Mouse (Mus musculus): Measurements from ENCODE around the gene Ctsll3.

Gene Ctsll3

GRCm38 (mm10) chr13:60802749-60803148 is at the start of gene Ctsll3:
Gene Ctsll3, minus strand, starts transcription at chr13:60802849.
- no peak for DNase-seq (ENCODE audit: low spot score in 2 of 2)

GRCm38 (mm10) chr13:60848241-60849120 is 45.8 kb upstream of the Ctsll3 start:
- no peak for DNase-seq (ENCODE audit: low spot score in 2 of 2)

GRCm38 (mm10) chr13:60843153-60843552 is 40.5 kb upstream of the Ctsll3 start:
- no peak for DNase-seq (ENCODE audit: low spot score in 2 of 2)

GRCm38 (mm10) chr13:60842703-60843102 is 40.1 kb upstream of the Ctsll3 start:
- DNase-seq (ENCODE audit: low spot score in 2 of 2) = no peak

GRCm38 (mm10) chr13:60839353-60839902 is 36.8 kb upstream of the Ctsll3 start:
- DNase-seq (ENCODE audit: low spot score in 2 of 2) = no peak

GRCm38 (mm10) chr13:60826052-60826451 is 23.4 kb upstream of the Ctsll3 start:
- DNase-seq (ENCODE audit: low spot score in 2 of 2) = no peak

- no peak for DNase-seq (ENCODE audit: low spot score in 2 of 2)
Measured at GRCm38 (mm10) chr13:60820486-60821175, 18.0 kb upstream of the Ctsll3 start.

GRCm38 (mm10) chr13:60819469-60819868 is 16.8 kb upstream of the Ctsll3 start:
- DNase-seq (ENCODE audit: low spot score in 2 of 2) = peak; percentile 13 to 23

- no peak for DNase-seq (ENCODE audit: low spot score in 2 of 2)
Measured at GRCm38 (mm10) chr13:60813722-60814121, 11.1 kb upstream of the Ctsll3 start.

- DNase-seq (ENCODE audit: low spot score in 2 of 2) = no peak
Measured at GRCm38 (mm10) chr13:60812768-60813167, 10.1 kb upstream of the Ctsll3 start.

GRCm38 (mm10) chr13:60809690-60810089 is 7.0 kb upstream of the Ctsll3 start:
- DNase-seq (ENCODE audit: low spot score in 2 of 2) = no peak

- DNase-seq (ENCODE audit: low spot score in 2 of 2) = no peak
Measured at GRCm38 (mm10) chr13:60789466-60789865, 13.2 kb downstream of the Ctsll3 start.

- DNase-seq (ENCODE audit: low spot score in 2 of 2) = no peak
Measured at GRCm38 (mm10) chr13:60786264-60786663, 16.4 kb downstream of the Ctsll3 start, which contains the start of gene BC051665. Gene BC051665, minus strand, starts transcription at chr13:60786364.

GRCm38 (mm10) chr13:60783301-60783700 is 19.3 kb downstream of the Ctsll3 start:
- DNase-seq (ENCODE audit: low spot score in 2 of 2) = no peak

- no peak for DNase-seq (ENCODE audit: low spot score in 2 of 2)
Measured at GRCm38 (mm10) chr13:60780534-60780933, 22.1 kb downstream of the Ctsll3 start.

- no peak for DNase-seq (ENCODE audit: low spot score in 2 of 2)
Measured at GRCm38 (mm10) chr13:60761161-60761560, 41.5 kb downstream of the Ctsll3 start.

GRCm38 (mm10) chr13:60760392-60760791 is 42.3 kb downstream of the Ctsll3 start:
- DNase-seq (ENCODE audit: low spot score in 2 of 2) = no peak

- peak in 1 of 2 experiments; percentile 66 for DNase-seq (ENCODE audit: low spot score in 2 of 2)
Measured at GRCm38 (mm10) chr13:60759136-60759535, 43.5 kb downstream of the Ctsll3 start.

- no peak for DNase-seq (ENCODE audit: low spot score in 2 of 2)
Measured at GRCm38 (mm10) chr13:60757292-60757691, 45.4 kb downstream of the Ctsll3 start.

- no peak for DNase-seq (ENCODE audit: low spot score in 2 of 2)
Measured at GRCm38 (mm10) chr13:60755251-60755650, 47.4 kb downstream of the Ctsll3 start.

GRCm38 (mm10) chr13:60753216-60753615 is 49.4 kb downstream of the Ctsll3 start:
- no peak for DNase-seq (ENCODE audit: low spot score in 2 of 2)

GRCm38 (mm10) chr13:60750930-60751329 is 51.7 kb downstream of the Ctsll3 start:
- no peak for DNase-seq (ENCODE audit: low spot score in 2 of 2)

Measured in right cerebral cortex, adult 2 months (tissue).